Mouse (Mus musculus) heart, postnatal 0 days (tissue): ENCODE measurements around the gene Mtus2. TPM values are rescaled to one million over a fixed set of nuclear protein-coding genes. Genes with fewer than 3 reads are reported as not detected.

ENCODE experiments used
- ATAC-seq: fragments of 200-750 bp; cut with Nextera tagmentation; 2 replicates; pipeline ENCODE4 v1.8.0; 2017; ENCODE audit warnings: low read depth, moderate number of reproducible peaks, moderate library complexity; ENCODE audit not compliant: insufficient read depth
- DNase-seq: peaks from one replicate; pipeline ENCODE4 v3.0.0-alpha.2; 2016; ENCODE audit warnings: low spot score
- H3K27ac ChIP-seq: fragments of 300-500 bp; sonication (generic); 2 replicates; pipeline ENCODE4 v1.5.1; 2014; ENCODE audit warnings: low read depth, mild to moderate bottlenecking
- H3K27me3 ChIP-seq: fragments of 300-500 bp; sonication (generic); 2 replicates; pipeline ENCODE4 v1.6.1; 2014; ENCODE audit warnings: low read length, mixed read lengths; ENCODE audit not compliant: control insufficient read depth, insufficient read depth
- H3K36me3 ChIP-seq: fragments of 300-500 bp; sonication (generic); replicated peaks from 2 replicates; pipeline ENCODE4 v1.6.1; 2014; ENCODE audit warnings: low read length, mixed read lengths; ENCODE audit not compliant: control insufficient read depth, insufficient read depth
- H3K4me1 ChIP-seq: fragments of 300-500 bp; sonication (generic); 2 replicates; pipeline ENCODE4 v1.6.1; 2014; ENCODE audit warnings: antibody characterized with exemption; ENCODE audit not compliant: control insufficient read depth, insufficient read depth
- H3K4me2 ChIP-seq: fragments of 300-500 bp; sonication (generic); 2 replicates; pipeline ENCODE4 v1.6.1; 2014; ENCODE audit warnings: low read depth, mild to moderate bottlenecking, low read length, moderate library complexity
- H3K4me3 ChIP-seq: fragments of 300-500 bp; sonication (generic); 2 replicates; pipeline ENCODE4 v1.5.1; 2014; ENCODE audit warnings: low read depth, low read length
- H3K9ac ChIP-seq: fragments of 300-500 bp; sonication (generic); replicated peaks from 2 replicates; pipeline ENCODE4 v1.6.1; 2014; ENCODE audit warnings: low read depth, low read length, mixed read lengths
- H3K9me3 ChIP-seq: fragments of 300-500 bp; sonication (generic); replicated peaks from 2 replicates; pipeline ENCODE4 v1.6.1; 2016; ENCODE audit warnings: low read length; ENCODE audit not compliant: control insufficient read depth
- CTCF ChIP-seq: IDR thresholded peaks from 2 replicates; pipeline ENCODE4 v1.5.1; 2016; ENCODE audit warnings: antibody characterized with exemption, control low read depth, low read depth
- EP300 ChIP-seq: IDR thresholded peaks from 2 replicates; pipeline ENCODE4 v1.6.1; 2016; ENCODE audit warnings: antibody characterized with exemption, low read depth
- WGBS: fragments of 180-500 bp; shearing (Covaris S2); extraction: QIAGEN DNeasy Blood & Tissue Kit; methylation state at CpG from one replicate; pipeline ENCODE4 v1.1.7; 2014; 5-methylcytosine and 5-hydroxymethylcytosine counted together
- polyA plus RNA-seq: library from polyadenylated mRNA; unstranded; fragments of >200 nt; fragmentation: Nextera tagmentation; extraction: Ambion mirVana; gene quantifications from 2 replicates; pipeline ENCODE4 v1.2.1, GENCODE M21; 2015
- total RNA-seq: library from RNA; depleted of rRNA; stranded (reverse); fragments of >200 nt; gene quantifications from 2 replicates; pipeline ENCODE4 v1.2.3, GENCODE M21; 2014; ENCODE audit warnings: low replicate concordance

Mtus2 gene
- total and polyA plus RNA-seq, 2 experiments from 2014 or later, result 59.9 to 165 TPM

- no peak overlapping the region for H3K27ac ChIP-seq
- TF ChIP-seq EP300, result no peak
- no peak for TF ChIP-seq CTCF
- no peak overlapping the region for H3K4me2 ChIP-seq
- WGBS, result 86% methylated on average over 3 of the region's 3 CpGs
- no peaks in the 10 kb centered on the region for H3K27me3 ChIP-seq
- DNase-seq, result no peak
- H3K4me1 ChIP-seq, result peaks cover 6% of the 10 kb centered on the region; the same call in 1 of the 2 replicates
- H3K9me3 ChIP-seq, result no peaks in the 10 kb centered on the region
- H3K9ac ChIP-seq, result no peak overlapping the region
- no peak for ATAC-seq
- peaks cover 24% of the 10 kb centered on the region; the same call in 1 of the 2 replicates for H3K36me3 ChIP-seq
- H3K4me3 ChIP-seq, result no peak overlapping the region
Measured at GRCm38 (mm10) chr5:148283584-148283983, 326.5 kb downstream of the Mtus2 start.

DNA sequence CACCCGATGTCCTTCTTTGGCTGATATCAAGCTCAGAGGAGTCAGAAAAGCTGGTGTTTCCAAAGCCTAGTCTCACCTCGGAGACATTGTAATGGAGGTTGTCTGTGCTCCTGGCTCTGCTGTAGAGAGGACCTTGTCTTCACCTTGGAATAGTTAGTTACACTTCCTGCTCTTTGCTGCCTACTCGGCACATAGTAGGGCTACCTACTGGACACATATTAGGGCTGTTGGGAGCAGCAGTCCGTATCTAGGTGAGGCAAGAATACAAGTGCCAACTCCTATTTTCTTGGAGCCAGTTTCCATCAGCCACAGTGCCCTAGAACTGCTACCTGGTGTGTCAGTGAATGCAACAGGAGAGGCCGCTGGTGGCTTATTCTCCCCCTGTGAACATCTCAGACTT is 330.4 kb downstream of the Mtus2 start:
- ATAC-seq, result no peak
- 87% methylated on average over 5 of the region's 5 CpGs for WGBS

GRCm38 (mm10) chr5:148288804-148289203 is 331.7 kb downstream of the Mtus2 start:
- H3K4me1 ChIP-seq, result no peaks in the 10 kb centered on the region
- no peak for DNase-seq
- H3K9ac ChIP-seq, result no peak overlapping the region
- H3K27me3 ChIP-seq, result no peaks in the 10 kb centered on the region
- H3K36me3 ChIP-seq, result peaks cover 36% of the 10 kb centered on the region
- no peaks in the 10 kb centered on the region for H3K9me3 ChIP-seq
- no peak overlapping the region for H3K27ac ChIP-seq
- H3K4me3 ChIP-seq, result no peak overlapping the region
- H3K4me2 ChIP-seq, result no peak overlapping the region
- TF ChIP-seq EP300, result no peak
- TF ChIP-seq CTCF, result no peak
- no peak for ATAC-seq
- WGBS, result 66% methylated on average over 18 of the region's 18 CpGs

More for the DNA sequence above, 330.4 kb downstream of the Mtus2 start:
- Histone ChIP-seq H3K36me3 (peaks cover 37% of the 10 kb centered on the region), H3K27me3 (no peaks in the 10 kb centered on the region), H3K4me1 (no peaks in the 10 kb centered on the region), H3K4me2 (no peak overlapping the region), H3K9me3 (no peaks in the 10 kb centered on the region), H3K9ac (no peak overlapping the region), H3K4me3 (no peak overlapping the region), H3K27ac (peak overlapping the region; percentile 25; the same call in 1 of the 2 replicates)
- DNase-seq, result no peak
- TF ChIP-seq EP300, result no peak
- TF ChIP-seq CTCF, result no peak

GRCm38 (mm10) chr5:148289951-148290350 is 332.8 kb downstream of the Mtus2 start:
- no peak overlapping the region for H3K9ac ChIP-seq
- no peak for DNase-seq
- H3K36me3 ChIP-seq, result peaks cover 42% of the 10 kb centered on the region
- H3K9me3 ChIP-seq, result no peaks in the 10 kb centered on the region
- H3K4me3 ChIP-seq, result no peak overlapping the region
- no peak overlapping the region for H3K4me2 ChIP-seq
- WGBS, result 80% methylated on average over 7 of the region's 7 CpGs
- ATAC-seq, result no peak
- no peaks in the 10 kb centered on the region for H3K27me3 ChIP-seq
- no peaks in the 10 kb centered on the region for H3K4me1 ChIP-seq
- no peak for TF ChIP-seq EP300
- no peak for TF ChIP-seq CTCF
- no peak overlapping the region for H3K27ac ChIP-seq

DNA sequence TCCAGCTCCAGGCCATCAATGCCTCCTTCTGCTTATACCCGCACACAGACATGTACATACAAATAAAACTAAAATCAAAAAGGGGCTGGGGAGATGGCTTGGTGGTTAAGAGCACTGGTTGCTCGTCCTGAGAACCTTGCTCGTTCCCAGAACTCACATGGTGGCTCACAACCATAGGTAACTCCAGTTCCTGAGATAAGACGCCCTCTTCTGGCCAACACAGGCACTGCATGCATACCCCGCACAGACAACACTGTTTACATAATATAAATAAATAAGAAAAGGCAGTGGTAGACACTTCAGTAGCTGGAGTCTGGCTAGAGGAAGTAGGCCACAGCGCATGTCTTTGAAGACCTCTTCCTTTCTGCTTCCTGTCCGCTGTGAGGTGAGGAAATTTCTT is 335.7 kb downstream of the Mtus2 start:
- Histone ChIP-seq H3K4me3 (no peak overlapping the region), H3K36me3 (peaks cover 57% of the 10 kb centered on the region), H3K9me3 (no peaks in the 10 kb centered on the region), H3K27me3 (no peaks in the 10 kb centered on the region), H3K9ac (no peak overlapping the region), H3K4me2 (no peak overlapping the region), H3K4me1 (no peaks in the 10 kb centered on the region), H3K27ac (no peak overlapping the region)
- WGBS, result 83% methylated on average over 7 of the region's 7 CpGs
- ATAC-seq (no peak), DNase-seq (no peak)
- no peak for TF ChIP-seq EP300
- TF ChIP-seq CTCF, result no peak; the same call in 1 of the 2 replicates

DNA sequence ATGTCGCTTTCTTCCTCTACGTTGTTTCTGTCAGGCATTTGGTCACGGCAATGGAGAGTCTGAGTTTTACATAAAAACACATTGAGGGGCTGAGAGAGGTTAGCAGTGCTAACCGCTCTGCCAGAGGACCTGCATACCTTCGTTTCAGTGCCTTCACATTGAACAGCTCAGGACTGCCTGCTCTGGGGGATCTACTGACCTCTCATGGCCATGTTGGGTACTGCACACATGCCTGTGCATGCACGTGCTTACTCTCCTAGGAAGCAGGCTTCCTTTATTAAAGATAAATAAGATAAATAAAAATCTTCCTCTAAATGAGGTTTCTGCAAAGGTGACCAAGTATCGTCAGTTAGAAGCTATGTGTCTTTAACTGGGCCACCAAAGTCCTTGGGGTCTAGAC is 336.2 kb downstream of the Mtus2 start:
- H3K27me3 ChIP-seq, result no peaks in the 10 kb centered on the region
- H3K27ac ChIP-seq, result no peak overlapping the region
- H3K9me3 ChIP-seq, result no peaks in the 10 kb centered on the region
- H3K4me1 ChIP-seq, result no peaks in the 10 kb centered on the region
- H3K4me2 ChIP-seq, result no peak overlapping the region
- TF ChIP-seq EP300, result no peak
- TF ChIP-seq CTCF, result peak; percentile 77
- ATAC-seq (peak; percentile 72), DNase-seq (peak; percentile 32)
- peaks cover 62% of the 10 kb centered on the region for H3K36me3 ChIP-seq
- no peak overlapping the region for H3K9ac ChIP-seq
- H3K4me3 ChIP-seq, result no peak overlapping the region
- 83% methylated on average over 7 of the region's 7 CpGs for WGBS
